Mouse (Mus musculus) midbrain, embryonic 12.5 days (tissue): ENCODE measurements at regions not wholly inside any gene's neighbourhood (a gene's known extent, or its start where the extent isn't known, plus 50 kb on each side); places are given as distances from the start of the nearest gene placed in this dataset.
A peak's percentile ranks its signal among the peaks of the same experiment; 100 is the strongest.

Experiments
- ATAC-seq: fragments of 200-750 bp; cut with Nextera tagmentation; 2 replicates; pipeline ENCODE4 v1.8.0; 2017; ENCODE audit warnings: low read depth, moderate TSS enrichment, moderate library complexity; ENCODE audit not compliant: low FRiP score
- H3K27ac ChIP-seq: fragments of 300-500 bp; sonication (generic); replicated peaks from 2 replicates; pipeline ENCODE4 v1.5.1; 2016; ENCODE audit warnings: mild to moderate bottlenecking
- H3K27me3 ChIP-seq: fragments of 300-500 bp; sonication (generic); 2 replicates; pipeline ENCODE4 v1.6.1; 2016; ENCODE audit warnings: mild to moderate bottlenecking
- H3K36me3 ChIP-seq: fragments of 300-500 bp; sonication (generic); 2 replicates; pipeline ENCODE4 v1.6.1; 2016
- H3K4me1 ChIP-seq: fragments of 300-500 bp; sonication (generic); 2 replicates; pipeline ENCODE4 v1.6.1; 2016
- H3K4me2 ChIP-seq: fragments of 300-500 bp; sonication (generic); replicated peaks from 2 replicates; pipeline ENCODE4 v1.6.1; 2016; ENCODE audit warnings: mild to moderate bottlenecking, moderate library complexity
- H3K4me3 ChIP-seq: fragments of 300-500 bp; sonication (generic); 2 replicates; pipeline ENCODE4 v1.5.1; 2016; ENCODE audit warnings: mild to moderate bottlenecking
- H3K9ac ChIP-seq: fragments of 300-500 bp; sonication (generic); replicated peaks from 2 replicates; pipeline ENCODE4 v1.6.1; 2016; ENCODE audit warnings: mild to moderate bottlenecking, moderate library complexity
- H3K9me3 ChIP-seq: fragments of 300-500 bp; sonication (generic); 2 replicates; pipeline ENCODE4 v1.6.1; 2016; ENCODE audit warnings: mild to moderate bottlenecking
- WGBS: fragments of 180-500 bp; shearing (Covaris S2); methylation state at CpG from one replicate; pipeline ENCODE4 v1.1.7; 2016; 5-methylcytosine and 5-hydroxymethylcytosine counted together

GRCm38 (mm10) chrX:99567367-99568164 is 96.5 kb upstream of the Pja1 start:
- no peak overlapping the region for H3K4me3 ChIP-seq
- no peaks in the 10 kb centered on the region for H3K36me3 ChIP-seq
- peak; percentile 81 for ATAC-seq
- peaks cover 17% of the 10 kb centered on the region for H3K4me1 ChIP-seq
- peak overlapping the region; percentile 38 for H3K4me2 ChIP-seq
- H3K9ac ChIP-seq = no peak overlapping the region
- no peak overlapping the region; the same call in 1 of the 2 replicates for H3K27ac ChIP-seq
- H3K27me3 ChIP-seq = peaks cover 96% of the 10 kb centered on the region
- H3K9me3 ChIP-seq = no peaks in the 10 kb centered on the region
- WGBS = 28% methylated on average over 28 of the region's 28 CpGs

GRCm38 (mm10) chrX:99561995-99562394 is 90.9 kb upstream of the Pja1 start:
- Histone ChIP-seq H3K36me3 (no peaks in the 10 kb centered on the region), H3K9ac (no peak overlapping the region), H3K27me3 (peaks cover 100% of the 10 kb centered on the region), H3K4me1 (peaks cover 24% of the 10 kb centered on the region), H3K27ac (peak overlapping the region; percentile 42; the same call in 1 of the 2 replicates), H3K4me2 (no peak overlapping the region), H3K9me3 (no peaks in the 10 kb centered on the region), H3K4me3 (no peak overlapping the region)
- ATAC-seq = peak; percentile 62; the same call in 1 of the 2 replicates
- 51% methylated on average over 7 of the region's 8 CpGs for WGBS

- Histone ChIP-seq H3K4me2 (no peak overlapping the region), H3K27me3 (peaks cover 91% of the 10 kb centered on the region), H3K36me3 (no peaks in the 10 kb centered on the region), H3K27ac (no peak overlapping the region), H3K4me3 (no peak overlapping the region), H3K9ac (no peak overlapping the region), H3K9me3 (no peaks in the 10 kb centered on the region), H3K4me1 (peaks cover 28% of the 10 kb centered on the region)
- no peak for ATAC-seq
- WGBS = 77% methylated on average over 2 of the region's 2 CpGs
Measured at GRCm38 (mm10) chrX:99560699-99561098, 89.6 kb upstream of the Pja1 start.

- Histone ChIP-seq H3K4me1 (peaks cover 24% of the 10 kb centered on the region), H3K27ac (peak overlapping the region; percentile 52), H3K9me3 (no peaks in the 10 kb centered on the region), H3K4me3 (no peak overlapping the region), H3K9ac (no peak overlapping the region), H3K36me3 (no peaks in the 10 kb centered on the region), H3K27me3 (peaks cover 89% of the 10 kb centered on the region), H3K4me2 (0 out of 2 replicates have a peak overlapping the region, but pooled peaks have one; percentile 9)
- WGBS = 22% methylated on average over 8 of the region's 8 CpGs
- peak; percentile 24; the same call in 1 of the 2 replicates for ATAC-seq
Measured at GRCm38 (mm10) chrX:99556876-99557354, 85.8 kb upstream of the Pja1 start.

- Histone ChIP-seq H3K9me3 (no peaks in the 10 kb centered on the region), H3K4me1 (peaks cover 22% of the 10 kb centered on the region), H3K9ac (no peak overlapping the region), H3K27ac (peak overlapping the region; percentile 52), H3K4me2 (no peak overlapping the region), H3K4me3 (no peak overlapping the region), H3K36me3 (no peaks in the 10 kb centered on the region), H3K27me3 (peaks cover 89% of the 10 kb centered on the region)
- peak; percentile 69 for ATAC-seq
- WGBS = 32% methylated on average over 13 of the region's 13 CpGs
Measured at GRCm38 (mm10) chrX:99555976-99556781, 85.1 kb upstream of the Pja1 start.

GRCm38 (mm10) chrX:99552778-99553177 is 81.7 kb upstream of the Pja1 start:
- Histone ChIP-seq H3K27me3 (peaks cover 89% of the 10 kb centered on the region), H3K27ac (no peak overlapping the region), H3K36me3 (no peaks in the 10 kb centered on the region), H3K4me1 (peaks cover 27% of the 10 kb centered on the region), H3K4me2 (no peak overlapping the region), H3K9me3 (no peaks in the 10 kb centered on the region), H3K9ac (no peak overlapping the region), H3K4me3 (no peak overlapping the region)
- ATAC-seq = no peak
- 76% methylated on average over 2 of the region's 2 CpGs for WGBS

GRCm38 (mm10) chrX:99550057-99550760 is 79.1 kb upstream of the Pja1 start:
- H3K36me3 ChIP-seq = no peaks in the 10 kb centered on the region
- H3K4me1 ChIP-seq = peaks cover 16% of the 10 kb centered on the region
- H3K9me3 ChIP-seq = no peaks in the 10 kb centered on the region
- 46% methylated on average over 7 of the region's 7 CpGs for WGBS
- H3K27ac ChIP-seq = peak overlapping the region; percentile 2; the same call in 1 of the 2 replicates
- H3K9ac ChIP-seq = no peak overlapping the region
- ATAC-seq = peak; percentile 59; the same call in 1 of the 2 replicates
- H3K4me2 ChIP-seq = no peak overlapping the region
- no peak overlapping the region for H3K4me3 ChIP-seq
- H3K27me3 ChIP-seq = peaks cover 90% of the 10 kb centered on the region

- no peak overlapping the region for H3K4me2 ChIP-seq
- no peak overlapping the region for H3K27ac ChIP-seq
- peak; percentile 39; the same call in 1 of the 2 replicates for ATAC-seq
- no peak overlapping the region for H3K4me3 ChIP-seq
- H3K4me1 ChIP-seq = peaks cover 13% of the 10 kb centered on the region
- no peaks in the 10 kb centered on the region for H3K9me3 ChIP-seq
- H3K36me3 ChIP-seq = no peaks in the 10 kb centered on the region
- H3K9ac ChIP-seq = no peak overlapping the region
- 51% methylated on average over 4 of the region's 4 CpGs for WGBS
- H3K27me3 ChIP-seq = peaks cover 85% of the 10 kb centered on the region
Measured at GRCm38 (mm10) chrX:99548284-99549019, 77.4 kb upstream of the Pja1 start.

- Histone ChIP-seq H3K4me3 (no peak overlapping the region), H3K27ac (no peak overlapping the region), H3K4me2 (no peak overlapping the region), H3K9me3 (no peaks in the 10 kb centered on the region), H3K9ac (no peak overlapping the region), H3K36me3 (no peaks in the 10 kb centered on the region), H3K27me3 (peaks cover 76% of the 10 kb centered on the region), H3K4me1 (peaks cover 8% of the 10 kb centered on the region; the same call in 1 of the 2 replicates)
- no peak for ATAC-seq
- 86% methylated on average over 4 of the region's 4 CpGs for WGBS
Measured at GRCm38 (mm10) chrX:99544410-99544809, 73.3 kb upstream of the Pja1 start.

GRCm38 (mm10) chrX:99541916-99542315 is 70.8 kb upstream of the Pja1 start:
- ATAC-seq = no peak
- Histone ChIP-seq H3K4me2 (no peak overlapping the region), H3K9ac (no peak overlapping the region), H3K4me3 (no peak overlapping the region), H3K9me3 (no peaks in the 10 kb centered on the region), H3K27me3 (peaks cover 74% of the 10 kb centered on the region), H3K27ac (no peak overlapping the region), H3K4me1 (peaks cover 7% of the 10 kb centered on the region; the same call in 1 of the 2 replicates), H3K36me3 (no peaks in the 10 kb centered on the region)
- WGBS = 88% methylated on average over 3 of the region's 3 CpGs

- Histone ChIP-seq H3K4me3 (no peak overlapping the region), H3K4me1 (peaks cover 7% of the 10 kb centered on the region; the same call in 1 of the 2 replicates), H3K9me3 (no peaks in the 10 kb centered on the region), H3K4me2 (no peak overlapping the region), H3K9ac (no peak overlapping the region), H3K27me3 (peaks cover 80% of the 10 kb centered on the region), H3K36me3 (no peaks in the 10 kb centered on the region), H3K27ac (no peak overlapping the region)
- ATAC-seq = peak; percentile 78
- WGBS = 57% methylated on average over 5 of the region's 6 CpGs
Measured at GRCm38 (mm10) chrX:99540087-99540576, 69.1 kb upstream of the Pja1 start.
